Mouse (Mus musculus) midbrain, postnatal 0 days (tissue): ENCODE results near the gene Mgll. TPM values are rescaled to one million over a fixed set of nuclear protein-coding genes. Genes with fewer than 3 reads are reported as not detected.

Source experiments
- ATAC-seq: fragments of 200-750 bp; cut with Nextera tagmentation; 2 replicates; pipeline ENCODE4 v1.8.0; 2017; ENCODE audit warnings: moderate number of reproducible peaks, mild to moderate bottlenecking, moderate TSS enrichment, moderate library complexity; ENCODE audit not compliant: low FRiP score
- DNase-seq: peaks from one replicate; pipeline ENCODE4 v3.0.0-alpha.2; 2015; ENCODE audit warnings: low spot score
- H3K27ac ChIP-seq: fragments of 300-500 bp; sonication (generic); 2 replicates; pipeline ENCODE4 v1.5.1; 2014; ENCODE audit warnings: low read depth, mild to moderate bottlenecking, low read length, mixed read lengths
- H3K27me3 ChIP-seq: fragments of 300-500 bp; sonication (generic); 2 replicates; pipeline ENCODE4 v1.6.1; 2014; ENCODE audit warnings: low read length, control low read depth, mixed read lengths; ENCODE audit not compliant: insufficient read depth
- H3K36me3 ChIP-seq: fragments of 300-500 bp; sonication (generic); 2 replicates; pipeline ENCODE4 v1.6.1; 2014; ENCODE audit warnings: low read length, control low read depth, mixed read lengths; ENCODE audit not compliant: insufficient read depth
- H3K4me1 ChIP-seq: fragments of 300-500 bp; sonication (generic); 2 replicates; pipeline ENCODE4 v1.6.1; 2014; ENCODE audit warnings: mild to moderate bottlenecking, control low read depth, antibody characterized with exemption, low read length, mixed read lengths; ENCODE audit not compliant: insufficient read depth
- H3K4me2 ChIP-seq: fragments of 300-500 bp; sonication (generic); 2 replicates; pipeline ENCODE4 v1.6.1; 2014; ENCODE audit warnings: low read depth, mild to moderate bottlenecking, low read length, mixed read lengths; ENCODE audit not compliant: poor library complexity, severe bottlenecking
- H3K4me3 ChIP-seq: fragments of 300-500 bp; sonication (generic); 2 replicates; pipeline ENCODE4 v1.5.1; 2014; ENCODE audit warnings: low read depth, mild to moderate bottlenecking, low read length, moderate library complexity
- H3K9ac ChIP-seq: fragments of 300-500 bp; sonication (generic); replicated peaks from 2 replicates; pipeline ENCODE4 v1.6.1; 2014; ENCODE audit warnings: mild to moderate bottlenecking, low read length, moderate library complexity, mixed read lengths; ENCODE audit not compliant: poor library complexity, severe bottlenecking
- H3K9me3 ChIP-seq: fragments of 300-500 bp; sonication (generic); 2 replicates; pipeline ENCODE4 v1.6.1; 2016; ENCODE audit warnings: low read length, control low read depth
- CTCF ChIP-seq: IDR thresholded peaks from 2 replicates; pipeline ENCODE4 v1.5.1; 2016; ENCODE audit warnings: antibody characterized with exemption, mild to moderate bottlenecking
- WGBS: fragments of 180-500 bp; shearing (Covaris S2); extraction: QIAGEN DNeasy Blood & Tissue Kit; methylation state at CpG from one replicate; pipeline ENCODE4 v1.1.7; 2014; 5-methylcytosine and 5-hydroxymethylcytosine counted together
- polyA plus RNA-seq: library from polyadenylated mRNA; unstranded; fragments of >200 nt; fragmentation: Nextera tagmentation; extraction: Ambion mirVana; gene quantifications from 2 replicates; pipeline ENCODE4 v1.2.1, GENCODE M21; 2015
- total RNA-seq: library from RNA; depleted of rRNA; stranded (reverse); fragments of >200 nt; gene quantifications from 2 replicates; pipeline ENCODE4 v1.2.3, GENCODE M21; 2014

Mgll gene
- total and polyA plus RNA-seq, 2 experiments from 2014 or later: 50.6 to 62.3 TPM

DNA sequence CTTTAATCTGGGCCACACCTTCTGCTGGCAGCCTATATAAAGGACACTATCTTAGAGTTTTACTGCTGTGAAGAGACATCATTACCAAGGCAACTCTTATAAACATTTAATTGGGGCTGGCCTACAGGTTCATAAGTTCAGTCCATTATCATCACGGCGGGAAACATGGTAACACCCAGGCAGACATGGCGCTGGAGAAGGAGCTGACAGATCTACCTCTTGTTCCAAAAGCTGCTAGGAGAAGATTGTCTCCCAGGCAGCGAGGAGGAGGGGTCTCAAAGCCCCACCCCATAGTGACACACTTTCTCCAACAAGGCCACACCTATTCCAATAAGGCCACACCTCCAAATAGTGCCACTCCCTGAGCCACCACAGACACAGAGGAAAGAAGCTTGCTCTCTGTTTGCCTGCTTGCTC is 58.8 kb downstream of the Mgll start:
- DNase-seq: no peak
- no peak overlapping the region for H3K9ac ChIP-seq
- no peak for ATAC-seq
- WGBS: 61% methylated on average over 4 of the region's 4 CpGs
- no peak overlapping the region for H3K27ac ChIP-seq
- TF ChIP-seq CTCF: no peak
- peaks cover 6% of the 10 kb centered on the region for H3K4me1 ChIP-seq
- no peaks in the 10 kb centered on the region for H3K27me3 ChIP-seq
- H3K4me3 ChIP-seq: no peak overlapping the region
- H3K36me3 ChIP-seq: no peaks in the 10 kb centered on the region
- no peaks in the 10 kb centered on the region for H3K9me3 ChIP-seq
- H3K4me2 ChIP-seq: no peak overlapping the region

- Histone ChIP-seq H3K4me3 (no peak overlapping the region), H3K36me3 (no peaks in the 10 kb centered on the region), H3K4me2 (no peak overlapping the region), H3K9ac (no peak overlapping the region), H3K27me3 (no peaks in the 10 kb centered on the region), H3K4me1 (peaks cover 6% of the 10 kb centered on the region), H3K9me3 (no peaks in the 10 kb centered on the region), H3K27ac (no peak overlapping the region)
- DNase-seq (no peak), ATAC-seq (no peak)
- TF ChIP-seq CTCF: no peak
- 74% methylated on average over 7 of the region's 7 CpGs for WGBS
These were observed 60.5 kb downstream of the Mgll start for GRCm38 (mm10) chr6:88784691-88785173.

GRCm38 (mm10) chr6:88785331-88785730 is 61.1 kb downstream of the Mgll start:
- 69% methylated on average over 5 of the region's 5 CpGs for whole genome bisulfite sequencing
- H3K4me3 ChIP-seq: no peak overlapping the region
- H3K27ac ChIP-seq: no peak overlapping the region
- peaks cover 6% of the 10 kb centered on the region for H3K4me1 ChIP-seq
- no peak overlapping the region for H3K9ac ChIP-seq
- H3K27me3 ChIP-seq: no peaks in the 10 kb centered on the region
- no peak overlapping the region for H3K4me2 ChIP-seq
- H3K9me3 ChIP-seq: no peaks in the 10 kb centered on the region
- no peak for ATAC-seq
- no peak for TF ChIP-seq CTCF
- DNase-seq: no peak
- no peaks in the 10 kb centered on the region for H3K36me3 ChIP-seq

- no peaks in the 10 kb centered on the region for H3K36me3 ChIP-seq
- no peak overlapping the region for H3K4me2 ChIP-seq
- no peaks in the 10 kb centered on the region for H3K9me3 ChIP-seq
- H3K27me3 ChIP-seq: no peaks in the 10 kb centered on the region
- DNase-seq (no peak), ATAC-seq (no peak)
- WGBS: 74% methylated on average over 10 of the region's 10 CpGs
- H3K27ac ChIP-seq: no peak overlapping the region
- H3K4me1 ChIP-seq: peaks cover 6% of the 10 kb centered on the region
- no peak overlapping the region for H3K4me3 ChIP-seq
- no peak overlapping the region for H3K9ac ChIP-seq
- no peak for TF ChIP-seq CTCF
These were observed 61.8 kb downstream of the Mgll start for GRCm38 (mm10) chr6:88785781-88786542.

- Histone ChIP-seq H3K9me3 (no peaks in the 10 kb centered on the region), H3K27ac (0 out of 2 replicates have a peak overlapping the region, but pooled peaks have one; percentile 32), H3K36me3 (no peaks in the 10 kb centered on the region), H3K4me3 (no peak overlapping the region), H3K27me3 (no peaks in the 10 kb centered on the region), H3K9ac (no peak overlapping the region), H3K4me1 (peaks cover 6% of the 10 kb centered on the region), H3K4me2 (no peak overlapping the region)
- DNase-seq (no peak), ATAC-seq (no peak)
- TF ChIP-seq CTCF: no peak
- 88% methylated on average over 15 of the region's 15 CpGs for WGBS
These were observed 62.7 kb downstream of the Mgll start for GRCm38 (mm10) chr6:88786732-88787445.

- Histone ChIP-seq H3K27ac (0 out of 2 replicates have a peak overlapping the region, but pooled peaks have one; percentile 32), H3K36me3 (no peaks in the 10 kb centered on the region), H3K9me3 (no peaks in the 10 kb centered on the region), H3K4me1 (peaks cover 9% of the 10 kb centered on the region), H3K4me2 (no peak overlapping the region), H3K27me3 (no peaks in the 10 kb centered on the region), H3K9ac (no peak overlapping the region), H3K4me3 (no peak overlapping the region)
- DNase-seq (peak; percentile 71), ATAC-seq (0 out of 2 replicates have a peak, but pooled peaks have one; percentile 11)
- 41% methylated on average over 14 of the region's 14 CpGs for WGBS
- no peak for TF ChIP-seq CTCF
These were observed 63.3 kb downstream of the Mgll start for GRCm38 (mm10) chr6:88787496-88787895.
